Mouse (Mus musculus) gastrocnemius, adult 2 months (tissue): ENCODE measurements around the gene Nupl1. TPM values are rescaled to one million over a fixed set of nuclear protein-coding genes. Genes with fewer than 3 reads are reported as not detected.

ENCODE experiments used
- DNase-seq: peaks from one replicate; pipeline ENCODE4 v3.0.0; 2022
- H3K27ac ChIP-seq: fragments of 200-600 bp; 2 replicates; pipeline ENCODE4 v1.8.1; 2022; ENCODE audit warnings: mild to moderate bottlenecking
- H3K4me3 ChIP-seq: fragments of 200-600 bp; 2 replicates; pipeline ENCODE4 v1.8.1; 2022; ENCODE audit warnings: mild to moderate bottlenecking, moderate library complexity
- CTCF ChIP-seq: fragments of 200-600 bp; IDR thresholded peaks from 2 replicates; pipeline ENCODE4 v1.8.1; 2022; ENCODE audit warnings: antibody characterized with exemption, mild to moderate bottlenecking, moderate library complexity
- intact Hi-C: fragments of 180-260 bp; cut with DNase I; formaldehyde crosslinking; loops from one replicate; pipeline ENCODE4 v1.15.1; 2025
- total RNA-seq, 2 experiments: library from RNA; stranded (reverse); gene quantifications; 2 replicates each; pipeline ENCODE4 v1.2.3; 2021

Gene Nupl1
- total RNA-seq, 2 experiments from 2014 or later: not detected

GRCm38 (mm10) chr14:60214040-60214439 is 37.2 kb downstream of the Nupl1 start:
- Histone ChIP-seq H3K4me3 (no peak overlapping the region), H3K27ac (no peak overlapping the region)
- TF ChIP-seq CTCF: no peak
- intact Hi-C loops: no loop called here
- DNase-seq: no peak

DNA sequence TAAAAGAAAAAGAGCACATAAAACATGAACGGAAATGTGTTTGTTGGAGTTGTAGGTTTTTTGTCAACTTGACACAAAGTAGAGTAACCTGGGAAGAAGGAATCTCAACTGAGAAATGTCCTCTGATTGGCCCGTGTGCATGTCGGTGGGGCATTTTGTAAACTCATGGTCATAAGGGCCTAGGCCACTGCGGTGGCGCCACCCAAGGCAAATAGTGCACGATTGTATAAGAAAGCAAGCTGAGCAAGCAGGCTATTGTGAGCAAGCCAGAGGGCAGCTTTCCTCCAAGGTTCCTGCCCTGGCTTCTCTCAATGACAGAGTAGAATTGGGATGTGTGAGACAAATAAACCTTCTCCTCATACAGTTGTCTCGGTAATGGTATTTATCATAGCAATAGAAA is 42.1 kb downstream of the Nupl1 start:
- intact Hi-C loops: no loop called here
- H3K27ac ChIP-seq: no peak overlapping the region
- no peak for DNase-seq

DNA sequence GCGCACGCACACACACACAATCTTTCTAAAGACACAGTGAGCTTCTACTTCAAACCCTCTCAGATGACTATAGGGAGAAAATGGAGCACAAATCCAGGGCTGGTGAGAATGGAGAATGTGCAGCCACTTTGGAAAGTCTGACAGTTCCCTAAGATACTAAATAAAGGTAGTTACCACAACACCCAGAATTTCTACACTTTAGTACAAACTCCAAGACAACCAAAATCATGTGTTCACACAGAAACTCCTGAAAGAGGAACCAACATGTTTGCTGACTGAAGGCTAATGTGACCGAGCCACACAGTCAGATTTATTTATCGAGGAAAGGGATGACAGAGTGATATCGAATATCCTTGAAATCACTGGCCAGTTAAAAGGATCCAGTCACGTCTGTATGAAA is 46.2 kb downstream of the Nupl1 start:
- DNase-seq: no peak
- Histone ChIP-seq H3K27ac (no peak overlapping the region), H3K4me3 (no peak overlapping the region)
- intact Hi-C loops: no loop called here
- TF ChIP-seq CTCF: no peak

More for the DNA sequence above, 42.1 kb downstream of the Nupl1 start:
- H3K4me3 ChIP-seq: no peak overlapping the region
- no peak for TF ChIP-seq CTCF

- no peak for TF ChIP-seq CTCF
- intact Hi-C loops: no loop called here
- Histone ChIP-seq H3K4me3 (peak within 1 kb of the TSS; percentile 39), H3K27ac (peak within 1 kb of the TSS; percentile 69)
- peak; percentile 35 for DNase-seq
Measured at GRCm38 (mm10) chr14:60196884-60197283, 54.3 kb downstream of the Nupl1 start, which contains the start of gene Atp8a2. TSS of gene Atp8a2 (minus strand) at chr14:60197179.

DNA sequence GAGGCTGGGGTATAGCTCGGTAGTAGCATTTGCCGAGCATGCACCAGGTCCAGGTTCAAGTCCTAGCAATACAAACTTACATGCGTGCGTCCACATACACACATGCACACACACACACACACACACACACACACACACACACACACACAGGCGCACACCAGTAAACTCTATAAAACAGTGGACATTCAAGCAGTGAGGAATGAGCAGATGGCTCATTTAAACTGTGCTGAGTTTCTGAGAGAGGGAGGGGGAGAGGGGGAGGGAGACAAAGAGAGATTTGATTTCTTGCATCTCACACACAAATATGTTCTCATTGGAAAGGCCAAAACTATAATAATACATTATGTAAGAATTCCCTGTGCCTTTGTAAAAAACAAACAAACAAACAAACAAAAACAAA is 55.2 kb downstream of the Nupl1 start:
- Histone ChIP-seq H3K4me3 (no peak overlapping the region), H3K27ac (peak overlapping the region; percentile 69; the same call in 1 of the 2 replicates)
- intact Hi-C loops: no loop called here
- no peak for TF ChIP-seq CTCF
- DNase-seq: no peak

GRCm38 (mm10) chr14:60194606-60195005 is 56.6 kb downstream of the Nupl1 start:
- H3K27ac ChIP-seq: no peak overlapping the region
- H3K4me3 ChIP-seq: no peak overlapping the region
- intact Hi-C loops: no loop called here
- TF ChIP-seq CTCF: no peak
- DNase-seq: no peak

DNA sequence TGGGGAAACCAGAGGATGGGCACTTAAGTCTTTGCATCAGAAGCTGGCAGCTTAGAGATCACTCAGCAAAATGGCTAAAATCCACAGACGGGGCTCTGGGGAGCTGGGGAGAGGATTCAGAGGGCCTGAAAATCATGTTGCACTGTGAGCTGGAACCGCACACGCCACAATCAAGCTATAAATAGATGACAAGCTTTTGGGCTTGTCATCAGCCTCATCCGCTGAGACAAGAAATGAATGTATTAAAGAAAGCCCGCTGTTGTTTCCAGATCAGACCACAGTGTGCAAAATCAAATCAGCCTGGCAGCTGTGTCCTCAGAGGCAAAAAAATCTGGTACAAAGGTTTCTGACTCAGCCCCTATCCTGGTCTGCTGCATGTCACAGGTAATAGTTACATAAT is 61.5 kb downstream of the Nupl1 start:
- H3K4me3 ChIP-seq: no peak overlapping the region
- no peak for DNase-seq
- intact Hi-C loops: loop anchor here (10.0 kb wide), 1 partner anchor 155 kb away; no protein-coding TSS in a partner anchor
- TF ChIP-seq CTCF: no peak
- no peak overlapping the region for H3K27ac ChIP-seq

DNA sequence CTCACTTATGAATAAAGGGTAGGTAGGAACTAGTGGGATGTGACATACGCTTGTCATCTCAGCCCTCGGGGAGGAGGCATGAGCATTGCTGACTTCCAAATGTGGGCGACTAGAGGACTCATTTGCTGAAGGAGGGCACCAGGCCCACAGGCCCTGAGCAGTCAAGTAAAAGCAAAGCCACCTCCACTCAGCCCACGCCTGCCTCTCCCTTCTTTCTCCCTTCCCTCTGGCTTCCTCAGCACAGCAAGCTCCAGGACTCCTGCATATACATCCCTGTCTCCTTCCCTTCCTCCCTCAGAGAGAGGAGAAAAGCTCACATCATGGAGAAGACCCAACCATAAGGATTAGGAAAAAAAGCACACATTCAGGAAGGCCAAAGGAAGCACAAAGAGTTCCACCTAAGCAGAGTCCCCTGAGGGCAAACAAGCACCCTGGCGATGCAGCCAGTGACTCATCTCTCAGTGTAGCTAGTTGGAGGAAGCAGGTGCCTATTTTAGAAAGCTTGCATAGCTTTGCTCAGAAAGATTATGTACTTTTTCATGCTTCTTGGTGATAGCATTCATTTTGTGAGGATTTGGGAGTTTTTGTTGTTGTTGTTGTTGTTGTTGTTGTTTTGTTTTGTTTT is 62.9 kb downstream of the Nupl1 start:
- no peak overlapping the region for H3K27ac ChIP-seq
- no peak for DNase-seq
- H3K4me3 ChIP-seq: no peak overlapping the region
- intact Hi-C loops: loop anchor here (10.0 kb wide), 1 partner anchor 154 kb away; no protein-coding TSS in a partner anchor
- no peak for TF ChIP-seq CTCF

DNA sequence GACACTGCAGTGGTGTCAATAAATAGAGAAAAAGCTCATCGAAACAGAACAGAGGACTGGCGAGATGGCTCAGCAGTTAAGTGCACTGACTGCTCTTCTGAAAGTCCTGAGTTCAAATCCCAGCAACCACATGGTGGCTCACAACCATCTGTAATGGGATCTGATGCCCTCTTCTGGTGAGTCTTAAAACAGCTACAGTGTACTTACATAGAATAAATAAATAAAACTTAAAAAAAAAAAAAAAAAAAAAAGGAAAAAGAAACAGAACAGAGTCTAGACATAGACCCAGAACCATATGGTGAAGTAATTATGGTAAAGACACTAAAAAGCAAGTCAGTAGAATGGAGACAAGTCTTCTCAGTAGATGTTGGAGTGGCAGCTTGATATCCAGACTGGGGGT is 69.9 kb downstream of the Nupl1 start:
- Histone ChIP-seq H3K27ac (no peak overlapping the region), H3K4me3 (no peak overlapping the region)
- intact Hi-C loops: loop anchor here (10.0 kb wide), 1 partner anchor 147 kb away; no protein-coding TSS in a partner anchor
- no peak for TF ChIP-seq CTCF
- no peak for DNase-seq

- no peak for TF ChIP-seq CTCF
- DNase-seq: no peak
- H3K4me3 ChIP-seq: no peak overlapping the region
- intact Hi-C loops: no loop called here
- no peak overlapping the region for H3K27ac ChIP-seq
Measured at GRCm38 (mm10) chr14:60178571-60178955, 72.7 kb downstream of the Nupl1 start.

GRCm38 (mm10) chr14:60177614-60178570 is 73.3 kb downstream of the Nupl1 start:
- DNase-seq: no peak
- peak overlapping the region; percentile 75 for H3K4me3 ChIP-seq
- intact Hi-C loops: no loop called here
- H3K27ac ChIP-seq: no peak overlapping the region
- no peak for TF ChIP-seq CTCF

- H3K27ac ChIP-seq: no peak overlapping the region
- peak; percentile 52 for DNase-seq
- H3K4me3 ChIP-seq: peak overlapping the region; percentile 75
- TF ChIP-seq CTCF: no peak
- intact Hi-C loops: no loop called here
Measured at GRCm38 (mm10) chr14:60176891-60177613, 74.2 kb downstream of the Nupl1 start.
